Mouse (Mus musculus) kidney, embryonic 16.5 days (tissue): ENCODE results near the gene Eif3k. TPM values are rescaled to one million over a fixed set of nuclear protein-coding genes. Genes with fewer than 3 reads are reported as not detected.

Source experiments
- ATAC-seq: fragments of 200-750 bp; cut with Nextera tagmentation; 2 replicates; pipeline ENCODE4 v1.8.0; 2017; ENCODE audit warnings: moderate TSS enrichment; ENCODE audit not compliant: low FRiP score, low TSS enrichment
- H3K27ac ChIP-seq: fragments of 300-500 bp; sonication (generic); 2 replicates; pipeline ENCODE4 v1.5.1; 2014; ENCODE audit warnings: low read length
- H3K27me3 ChIP-seq: fragments of 300-500 bp; sonication (generic); 2 replicates; pipeline ENCODE4 v1.6.1; 2014; ENCODE audit warnings: low read length, control low read depth, mixed read lengths; ENCODE audit not compliant: insufficient read depth
- H3K36me3 ChIP-seq: fragments of 300-500 bp; sonication (generic); 2 replicates; pipeline ENCODE4 v1.6.1; 2014; ENCODE audit warnings: low read length, control low read depth, mixed read lengths; ENCODE audit not compliant: insufficient read depth
- H3K4me1 ChIP-seq: fragments of 300-500 bp; sonication (generic); 2 replicates; pipeline ENCODE4 v1.6.1; 2014; ENCODE audit warnings: low read length, control low read depth, mixed read lengths; ENCODE audit not compliant: insufficient read depth
- H3K4me2 ChIP-seq: fragments of 300-500 bp; sonication (generic); replicated peaks from 2 replicates; pipeline ENCODE4 v1.6.1; 2014; ENCODE audit warnings: low read depth, low read length
- H3K4me3 ChIP-seq: fragments of 300-500 bp; sonication (generic); 2 replicates; pipeline ENCODE4 v1.5.1; 2014; ENCODE audit warnings: mild to moderate bottlenecking, low read length
- H3K9ac ChIP-seq: fragments of 300-500 bp; sonication (generic); replicated peaks from 2 replicates; pipeline ENCODE4 v1.6.1; 2014; ENCODE audit warnings: low read length
- H3K9me3 ChIP-seq: fragments of 300-500 bp; sonication (generic); 2 replicates; pipeline ENCODE4 v1.6.1; 2016; ENCODE audit warnings: low read length, control low read depth
- WGBS: fragments of 180-500 bp; shearing (Covaris S2); extraction: QIAGEN DNeasy Blood & Tissue Kit; methylation state at CpG from one replicate; pipeline ENCODE4 v1.1.7; 2014; 5-methylcytosine and 5-hydroxymethylcytosine counted together
- polyA plus RNA-seq: library from polyadenylated mRNA; unstranded; fragments of >200 nt; fragmentation: Nextera tagmentation; extraction: Ambion mirVana; gene quantifications from 2 replicates; pipeline ENCODE4 v1.2.1, GENCODE M21; 2015

The Eif3k gene
- polyA plus RNA-seq, 1 experiment from 2014 or later, result 407 TPM

DNA sequence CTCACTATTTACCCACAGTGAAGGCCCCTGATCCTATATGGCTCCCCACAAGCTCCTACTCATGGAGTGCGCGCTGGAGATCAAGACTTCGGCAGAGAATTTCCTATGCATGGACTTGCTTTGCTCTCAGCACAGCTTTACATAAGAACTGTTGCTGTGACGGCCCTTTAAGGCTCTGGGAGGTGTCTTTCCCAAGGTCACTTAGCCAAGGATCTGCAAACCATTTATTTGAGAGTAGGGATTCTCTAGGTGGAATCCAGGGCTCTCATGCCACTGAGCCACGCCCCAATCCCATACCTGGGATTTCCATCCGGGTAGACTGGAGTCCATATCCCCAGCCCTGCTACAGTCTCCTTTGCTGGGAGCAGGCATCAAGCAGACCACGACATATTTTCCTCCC lies 35.6 kb upstream of the Eif3k start:
- Histone ChIP-seq H3K4me2 (no peak overlapping the region), H3K4me1 (peaks cover 4% of the 10 kb centered on the region), H3K27me3 (peaks cover 32% of the 10 kb centered on the region), H3K9ac (no peak overlapping the region), H3K9me3 (peaks cover 6% of the 10 kb centered on the region), H3K4me3 (no peak overlapping the region), H3K27ac (no peak overlapping the region), H3K36me3 (no peaks in the 10 kb centered on the region)
- 87% methylated on average over 7 of the region's 7 CpGs for WGBS
- ATAC-seq, result no peak

DNA sequence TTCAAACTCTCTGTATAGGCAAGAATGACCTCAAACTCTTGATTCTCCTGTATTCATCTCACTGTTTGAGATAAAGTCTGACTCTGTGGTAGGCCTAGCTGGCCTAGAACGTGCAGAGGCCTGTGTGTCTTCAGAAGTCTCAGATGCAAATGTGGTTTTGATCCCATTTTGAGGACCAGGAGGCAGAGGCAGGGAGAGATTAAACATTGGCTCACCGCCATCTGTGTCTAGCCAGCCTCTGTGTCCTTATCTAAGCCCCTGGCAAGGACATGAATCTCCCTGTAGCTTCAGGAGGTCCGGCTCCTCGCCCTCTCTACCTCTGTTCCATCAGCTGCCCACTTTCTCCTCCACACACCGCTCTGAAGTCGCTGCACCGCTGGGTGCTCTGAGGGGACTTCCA lies 34.8 kb upstream of the Eif3k start:
- no peak for ATAC-seq
- H3K9ac ChIP-seq, result no peak overlapping the region
- peaks cover 6% of the 10 kb centered on the region for H3K9me3 ChIP-seq
- no peak overlapping the region for H3K27ac ChIP-seq
- no peak overlapping the region for H3K4me2 ChIP-seq
- no peaks in the 10 kb centered on the region for H3K36me3 ChIP-seq
- peaks cover 4% of the 10 kb centered on the region for H3K4me1 ChIP-seq
- 84% methylated on average over 7 of the region's 7 CpGs for WGBS
- H3K4me3 ChIP-seq, result no peak overlapping the region
- H3K27me3 ChIP-seq, result peaks cover 32% of the 10 kb centered on the region

DNA sequence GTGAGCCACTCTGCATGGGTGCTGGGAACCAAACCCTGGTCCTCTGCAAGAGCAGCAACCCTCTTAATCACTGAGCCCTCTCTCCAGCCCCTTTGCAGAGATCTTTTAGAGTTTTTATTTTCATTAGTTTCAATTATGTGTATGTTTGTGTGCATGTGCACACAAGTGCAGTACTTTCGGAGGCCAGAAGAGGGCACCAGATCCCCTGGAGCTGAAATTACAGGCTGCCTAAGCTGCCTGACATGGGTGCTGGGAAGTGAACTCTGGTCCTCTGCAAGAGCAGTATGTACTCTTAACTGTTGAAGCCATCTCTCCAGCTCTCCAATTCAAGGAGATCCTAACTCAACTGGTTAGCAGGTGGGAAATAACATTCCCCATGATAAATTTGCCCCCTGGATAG lies 33.3 kb upstream of the Eif3k start:
- Histone ChIP-seq H3K9me3 (peaks cover 6% of the 10 kb centered on the region), H3K4me2 (no peak overlapping the region), H3K27ac (no peak overlapping the region), H3K27me3 (peaks cover 20% of the 10 kb centered on the region), H3K36me3 (no peaks in the 10 kb centered on the region), H3K4me3 (no peak overlapping the region), H3K9ac (no peak overlapping the region), H3K4me1 (peaks cover 4% of the 10 kb centered on the region)
- WGBS, result 93% methylated on average over 1 of the region's 1 CpGs
- no peak for ATAC-seq

DNA sequence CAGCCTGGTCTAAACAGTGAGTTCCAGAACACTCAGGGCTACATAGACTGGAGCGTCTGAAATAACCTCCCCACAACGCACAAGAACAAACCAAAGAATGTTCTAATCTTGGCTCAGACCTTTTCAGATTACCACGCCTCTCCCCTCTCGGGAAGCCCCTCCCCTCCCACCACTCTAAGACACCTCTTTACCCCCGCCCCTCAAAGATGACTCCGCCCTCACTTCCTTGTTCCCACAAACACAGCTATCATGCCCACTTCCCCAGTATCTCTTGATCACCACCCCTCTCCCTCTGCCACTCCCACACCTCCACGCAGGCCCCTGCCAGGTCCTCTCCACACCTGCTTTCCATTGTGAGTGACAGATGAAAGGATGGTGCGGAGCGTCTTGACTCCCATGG lies 27.1 kb upstream of the Eif3k start:
- no peaks in the 10 kb centered on the region for H3K36me3 ChIP-seq
- no peaks in the 10 kb centered on the region for H3K9me3 ChIP-seq
- WGBS, result 69% methylated on average over 9 of the region's 9 CpGs
- H3K27ac ChIP-seq, result no peak overlapping the region
- no peak overlapping the region for H3K4me3 ChIP-seq
- H3K4me2 ChIP-seq, result no peak overlapping the region
- H3K9ac ChIP-seq, result no peak overlapping the region
- ATAC-seq, result no peak
- no peaks in the 10 kb centered on the region for H3K4me1 ChIP-seq
- no peaks in the 10 kb centered on the region for H3K27me3 ChIP-seq

DNA sequence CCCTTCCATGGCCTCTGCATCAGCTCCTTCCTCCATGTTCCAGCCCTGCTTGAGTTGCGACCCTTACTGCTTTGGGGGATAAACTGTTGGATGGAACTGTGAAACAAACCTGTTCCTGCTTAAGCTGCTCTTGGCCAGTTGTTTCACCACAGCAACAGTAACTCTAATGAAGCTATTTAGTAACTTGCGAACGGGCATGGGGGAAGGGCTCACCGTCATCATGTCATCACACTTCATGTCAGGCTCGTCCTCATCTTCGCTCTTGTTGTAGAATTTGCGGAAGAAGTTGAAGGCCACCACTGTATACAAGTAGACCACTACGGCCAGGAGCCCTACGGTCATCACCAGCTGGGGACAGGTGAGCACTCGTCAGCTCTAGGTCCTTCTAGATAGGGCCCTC lies 26.5 kb upstream of the Eif3k start:
- Histone ChIP-seq H3K4me2 (no peak overlapping the region), H3K4me1 (no peaks in the 10 kb centered on the region), H3K36me3 (no peaks in the 10 kb centered on the region), H3K4me3 (no peak overlapping the region), H3K9ac (no peak overlapping the region), H3K9me3 (no peaks in the 10 kb centered on the region), H3K27ac (no peak overlapping the region), H3K27me3 (no peaks in the 10 kb centered on the region)
- 93% methylated on average over 10 of the region's 10 CpGs for WGBS
- no peak for ATAC-seq

DNA sequence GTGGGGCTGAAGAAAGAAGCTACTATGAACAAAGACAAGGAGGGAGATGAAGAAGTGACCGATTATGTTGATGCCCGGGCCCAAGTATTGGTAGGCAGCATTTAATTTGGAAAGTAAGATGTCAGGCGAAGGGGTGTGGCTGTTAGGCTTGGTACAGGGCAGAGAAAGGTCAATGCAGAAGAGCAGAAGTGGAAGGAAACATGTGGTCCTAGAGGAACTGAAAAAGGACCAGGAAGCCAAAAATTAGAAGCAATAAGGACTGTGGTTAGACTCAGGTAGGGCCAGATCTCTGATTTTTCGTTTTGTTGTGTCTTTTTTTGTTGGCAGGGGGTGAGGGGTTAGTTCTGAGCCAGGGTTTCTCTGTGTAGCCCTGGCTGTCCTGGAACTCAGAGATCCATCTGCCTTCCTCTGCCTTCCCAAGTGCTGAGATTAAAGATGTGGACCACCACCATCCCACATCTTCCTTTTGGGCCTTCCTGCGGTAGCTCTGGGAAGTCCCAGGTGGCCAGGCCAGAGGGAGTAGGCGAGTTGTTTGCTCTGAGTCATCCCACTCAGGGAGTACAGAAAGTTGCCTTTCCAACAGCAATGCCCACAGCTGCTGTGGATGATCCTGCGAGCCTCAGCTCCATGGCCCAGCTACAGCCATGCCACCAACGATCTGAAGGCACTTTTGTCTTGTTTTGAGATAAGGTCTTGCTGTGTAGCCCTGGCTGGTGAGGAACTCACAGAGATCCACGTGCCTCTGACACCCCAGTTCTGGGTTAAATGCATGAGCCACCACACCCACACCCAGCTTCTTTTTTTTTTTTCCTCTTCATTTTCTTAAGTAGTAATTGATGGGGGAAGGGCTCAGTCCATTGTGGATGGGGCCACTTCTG lies 25.8 kb upstream of the Eif3k start:
- no peaks in the 10 kb centered on the region for H3K36me3 ChIP-seq
- WGBS, result 77% methylated on average over 9 of the region's 9 CpGs
- H3K27me3 ChIP-seq, result no peaks in the 10 kb centered on the region
- ATAC-seq, result no peak
- H3K9me3 ChIP-seq, result no peaks in the 10 kb centered on the region
- H3K4me2 ChIP-seq, result no peak overlapping the region
- H3K9ac ChIP-seq, result no peak overlapping the region
- H3K27ac ChIP-seq, result no peak overlapping the region
- no peaks in the 10 kb centered on the region for H3K4me1 ChIP-seq
- H3K4me3 ChIP-seq, result no peak overlapping the region

DNA sequence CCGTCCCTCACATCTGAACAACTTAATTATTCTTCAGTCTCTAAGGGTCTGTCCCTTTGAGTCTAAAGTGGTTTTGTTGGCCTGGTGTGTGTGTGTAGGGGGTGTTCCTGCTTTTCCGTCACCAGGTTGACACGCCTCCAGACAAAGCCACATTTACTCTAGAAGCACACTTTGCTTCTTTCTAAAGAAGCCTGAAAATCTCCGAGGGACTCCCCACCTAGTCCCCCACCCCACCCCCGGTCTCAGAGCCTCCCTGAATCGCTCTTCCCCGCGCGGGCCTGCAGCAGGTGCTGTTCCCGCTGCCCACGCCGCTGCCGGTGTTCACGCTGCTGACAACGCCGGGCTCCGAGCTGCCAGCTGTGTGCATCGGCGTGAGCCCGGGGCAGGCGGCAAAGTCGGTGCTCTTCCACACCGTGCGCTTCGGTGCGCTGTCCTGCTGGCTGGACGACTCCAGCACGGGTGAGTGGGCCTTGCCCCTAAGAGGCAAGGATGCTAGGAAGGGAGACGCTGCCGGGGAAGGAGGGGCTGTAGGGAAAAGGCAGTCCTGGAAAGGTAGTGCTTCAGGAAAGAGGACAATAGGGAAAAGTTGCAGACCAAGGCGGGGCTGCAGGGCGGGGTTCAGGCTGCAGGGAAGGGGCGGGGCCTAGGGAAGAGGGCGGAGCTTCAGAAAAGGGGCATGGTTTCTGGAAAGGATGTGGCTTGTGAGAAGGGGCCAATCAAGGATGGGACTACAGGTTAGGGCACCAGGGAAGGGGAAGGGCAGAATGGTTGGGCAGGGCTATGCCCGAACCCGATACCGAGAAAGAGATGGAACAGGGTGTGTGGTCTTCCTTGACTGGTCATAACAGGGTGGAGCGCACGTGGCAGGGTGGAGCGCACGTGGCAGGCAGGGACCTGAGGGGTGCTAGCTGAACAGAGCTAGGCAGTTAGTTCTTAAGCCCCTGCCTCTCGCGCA lies 19.3 kb upstream of the Eif3k start:
- peak; percentile 86 for ATAC-seq
- peak overlapping the region; percentile 73 for H3K27ac ChIP-seq
- no peaks in the 10 kb centered on the region for H3K27me3 ChIP-seq
- peak overlapping the region; percentile 98 for H3K4me2 ChIP-seq
- H3K36me3 ChIP-seq, result no peaks in the 10 kb centered on the region
- H3K4me3 ChIP-seq, result peak overlapping the region; percentile 58
- WGBS, result 4% methylated on average over 43 of the region's 43 CpGs
- no peaks in the 10 kb centered on the region for H3K9me3 ChIP-seq
- peak overlapping the region; percentile 79 for H3K9ac ChIP-seq
- peaks cover 6% of the 10 kb centered on the region; the same call in 1 of the 2 replicates for H3K4me1 ChIP-seq

DNA sequence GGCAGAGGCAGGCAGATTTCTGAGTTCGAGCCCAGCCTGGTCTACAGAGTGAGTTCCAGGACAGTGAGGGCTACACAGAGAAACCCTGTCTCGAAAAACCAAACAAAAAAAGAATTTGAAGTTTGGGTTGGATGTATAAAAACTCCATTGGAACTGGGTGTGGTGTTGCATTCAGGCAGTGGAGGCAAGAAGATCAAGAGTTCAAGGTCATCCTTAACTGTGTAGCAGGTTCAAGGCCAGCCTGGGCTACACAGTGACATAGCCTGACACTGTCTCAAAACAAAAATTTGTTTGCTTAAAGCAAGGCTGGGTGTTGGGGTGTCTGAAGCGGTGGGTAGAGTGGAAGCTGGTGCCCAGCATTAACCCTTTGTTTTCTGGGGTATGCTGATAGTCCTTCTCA lies 11.7 kb upstream of the Eif3k start:
- Histone ChIP-seq H3K4me2 (no peak overlapping the region), H3K9me3 (no peaks in the 10 kb centered on the region), H3K4me3 (no peak overlapping the region), H3K27me3 (no peaks in the 10 kb centered on the region), H3K36me3 (no peaks in the 10 kb centered on the region), H3K27ac (no peak overlapping the region), H3K4me1 (no peaks in the 10 kb centered on the region), H3K9ac (no peak overlapping the region)
- 87% methylated on average over 3 of the region's 3 CpGs for WGBS
- no peak for ATAC-seq

DNA sequence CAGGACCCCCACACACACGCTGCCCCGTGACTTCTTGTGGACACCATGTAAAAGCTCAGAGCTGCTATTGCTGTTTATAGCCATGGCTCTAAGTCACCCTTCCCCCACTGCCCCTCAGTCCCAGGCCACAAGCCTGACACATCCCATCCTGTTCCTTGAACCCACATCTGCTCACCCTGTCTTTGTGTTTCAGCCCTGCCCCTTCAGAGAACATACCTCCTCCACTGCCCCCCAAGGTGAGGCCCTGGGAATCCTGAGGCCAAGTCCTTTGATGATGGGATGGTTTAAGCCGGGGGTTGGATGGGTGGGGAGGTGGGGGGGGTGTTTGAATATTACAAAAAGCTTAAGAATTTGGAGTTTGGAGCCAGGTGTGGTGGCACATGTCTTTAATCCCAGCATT lies 11.3 kb upstream of the Eif3k start:
- ATAC-seq, result no peak
- 85% methylated on average over 3 of the region's 3 CpGs for WGBS
- no peak overlapping the region for H3K4me2 ChIP-seq

DNA sequence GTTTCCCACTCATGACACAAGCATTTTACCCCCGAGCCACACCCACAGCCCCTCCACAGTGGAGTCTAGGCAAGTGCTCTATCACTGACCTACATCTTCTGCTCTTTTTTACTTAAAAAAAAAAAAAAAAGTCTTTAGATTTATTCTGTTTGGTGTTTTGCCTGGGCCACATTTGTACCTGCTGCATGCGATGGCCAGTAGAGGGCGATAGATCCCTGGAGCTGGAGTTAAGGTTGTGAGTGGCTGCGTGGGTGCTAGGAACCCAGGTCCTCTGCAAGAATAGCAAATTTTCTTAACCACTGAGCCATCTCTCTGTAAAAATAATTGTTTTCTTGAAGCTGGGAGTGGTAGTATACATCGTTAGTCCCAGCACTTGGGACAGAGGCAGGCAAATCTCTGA lies 10.0 kb upstream of the Eif3k start:
- no peak for ATAC-seq
- no peak overlapping the region for H3K4me2 ChIP-seq
- H3K4me1 ChIP-seq, result no peaks in the 10 kb centered on the region
- H3K27ac ChIP-seq, result no peak overlapping the region
- no peaks in the 10 kb centered on the region for H3K9me3 ChIP-seq
- no peak overlapping the region for H3K4me3 ChIP-seq
- H3K27me3 ChIP-seq, result no peaks in the 10 kb centered on the region
- H3K9ac ChIP-seq, result no peak overlapping the region
- 76% methylated on average over 5 of the region's 5 CpGs for WGBS
- H3K36me3 ChIP-seq, result no peaks in the 10 kb centered on the region

More for the DNA sequence above, 11.3 kb upstream of the Eif3k start:
- no peak overlapping the region for H3K9ac ChIP-seq
- H3K9me3 ChIP-seq, result no peaks in the 10 kb centered on the region
- H3K4me1 ChIP-seq, result no peaks in the 10 kb centered on the region
- H3K27me3 ChIP-seq, result no peaks in the 10 kb centered on the region
- no peak overlapping the region for H3K27ac ChIP-seq
- no peaks in the 10 kb centered on the region for H3K36me3 ChIP-seq
- H3K4me3 ChIP-seq, result no peak overlapping the region
